Mouse (Mus musculus): ENCODE data around the gene Olfm3. TPM values are rescaled to one million over a fixed set of nuclear protein-coding genes. Genes with fewer than 3 reads are reported as not detected.
A peak's percentile ranks its signal among the peaks of the same experiment; 100 is the strongest.

Olfm3 gene
- polyA plus RNA-seq (2016; fragmentation: Nextera tagmentation; extraction: Ambion mirVana), result not detected in 2 replicates

DNA sequence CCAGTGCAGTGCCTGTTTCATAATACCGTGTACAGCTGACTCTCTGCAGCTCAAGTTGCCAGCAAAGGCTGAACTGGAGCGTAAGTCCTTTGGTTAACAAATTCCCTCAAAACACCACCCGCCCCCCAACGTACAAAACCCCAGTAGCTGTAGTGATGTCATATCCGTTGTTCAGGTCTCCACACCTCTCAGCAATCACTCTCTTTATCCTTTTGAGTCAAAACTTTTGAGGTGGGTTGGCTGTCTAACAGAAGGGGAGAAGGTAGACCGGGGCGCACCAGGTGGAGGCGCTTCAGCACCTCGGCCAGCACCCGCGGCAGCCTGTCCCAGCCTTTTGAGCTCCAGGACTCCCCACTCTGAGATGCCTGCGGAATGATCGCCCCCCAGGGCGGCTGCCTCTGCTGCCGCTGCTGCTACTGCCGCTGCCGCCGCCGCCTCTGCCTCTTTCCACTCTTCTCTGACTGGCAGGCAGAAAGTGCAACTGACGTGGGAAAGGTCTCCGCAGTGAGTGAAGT lies at the start of gene Olfm3:
Gene Olfm3 (plus strand): TSS at position 155 of the 515 bp plus-strand sequence.
- no peaks in the 10 kb centered on the region for H3K9me3 ChIP-seq
- no peaks in the 10 kb centered on the region for H3K27me3 ChIP-seq (ENCODE audit: insufficient read depth, poor library complexity, severe bottlenecking)
- no peaks in the 10 kb centered on the region for H3K36me3 ChIP-seq
- H3K4me1 ChIP-seq, result peaks cover 9% of the 10 kb centered on the region; the same call in 1 of the 2 replicates
- DNase-seq (ENCODE audit: low spot score), result peak; percentile 84
- H3K27ac ChIP-seq, result no peak within 1 kb of the TSS
- 6% methylated on average over 21 of the region's 21 CpGs for WGBS
- peak within 1 kb of the TSS; percentile 38 for H3K4me3 ChIP-seq

DNA sequence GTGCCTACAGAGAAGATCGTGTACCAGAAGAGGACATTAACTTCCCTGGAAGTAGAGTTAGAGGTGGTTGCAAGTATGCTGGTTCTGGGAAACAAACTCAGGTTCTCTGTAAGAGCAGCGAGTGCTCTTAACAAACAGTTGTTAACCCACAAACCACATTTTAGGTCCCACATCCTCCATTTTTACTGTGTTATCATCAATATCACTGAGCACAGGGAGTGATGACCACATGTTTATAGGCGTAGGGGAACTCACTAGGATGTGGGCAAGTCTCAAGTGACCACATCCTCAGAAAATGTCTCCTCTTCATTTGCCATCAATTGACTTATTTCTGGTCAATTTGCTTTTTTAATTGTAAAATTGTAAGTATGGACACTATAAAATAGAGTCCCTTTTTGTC lies 14.1 kb upstream of the Olfm3 start:
- Histone ChIP-seq H3K9me3 (no peaks in the 10 kb centered on the region), H3K4me3 (no peak overlapping the region), H3K27ac (no peak overlapping the region), H3K4me1 (no peaks in the 10 kb centered on the region), H3K36me3 (no peaks in the 10 kb centered on the region), H3K27me3 (ENCODE audit: insufficient read depth, poor library complexity, severe bottlenecking) (no peaks in the 10 kb centered on the region)
- WGBS, result 74% methylated on average over 3 of the region's 3 CpGs
- no peak for DNase-seq (ENCODE audit: low spot score)

DNA sequence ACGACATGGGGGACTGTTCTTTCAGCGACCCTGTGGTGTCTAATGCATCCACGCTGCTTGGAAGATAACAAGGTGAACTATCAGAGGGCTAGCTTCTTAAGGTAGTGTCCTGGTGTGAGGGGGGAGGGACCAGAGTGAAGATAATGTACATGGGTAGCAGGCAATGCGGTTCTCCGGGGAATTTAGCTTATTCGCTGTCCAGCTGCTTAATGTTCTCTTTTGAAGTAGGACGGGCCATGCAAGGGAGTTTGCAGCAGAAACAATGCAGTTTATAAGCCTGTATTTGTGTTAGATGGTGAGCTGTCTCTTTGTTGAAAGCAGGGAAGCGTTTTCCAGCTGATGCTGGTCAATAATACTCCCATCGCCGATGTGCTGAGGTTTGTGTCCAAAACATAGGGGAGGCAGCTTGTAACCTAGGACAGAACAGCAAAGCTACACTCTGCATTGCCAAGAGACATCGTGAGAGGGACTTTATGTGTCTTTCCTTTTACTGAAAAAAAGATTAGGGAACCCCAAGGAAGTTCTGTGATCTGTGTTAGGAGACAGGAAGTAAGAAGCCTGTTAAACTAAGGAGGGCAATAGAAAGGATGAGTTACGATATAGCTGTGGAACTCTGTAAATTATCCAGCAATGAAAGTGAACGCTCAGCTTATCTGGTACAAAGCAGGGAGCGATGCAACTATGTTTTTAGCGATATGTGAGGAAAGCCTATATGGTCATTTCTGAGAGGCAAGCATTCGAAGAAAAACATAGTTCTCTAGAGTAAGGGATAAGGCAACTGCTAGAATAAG lies 950 bp downstream of the Olfm3 start:
- no peak for DNase-seq (ENCODE audit: low spot score)
- Histone ChIP-seq H3K4me3 (peak overlapping the region; percentile 38), H3K27me3 (ENCODE audit: insufficient read depth, poor library complexity, severe bottlenecking) (no peaks in the 10 kb centered on the region), H3K27ac (no peak overlapping the region), H3K9me3 (no peaks in the 10 kb centered on the region), H3K36me3 (no peaks in the 10 kb centered on the region), H3K4me1 (peaks cover 9% of the 10 kb centered on the region; the same call in 1 of the 2 replicates)
- WGBS, result 21% methylated on average over 16 of the region's 16 CpGs

DNA sequence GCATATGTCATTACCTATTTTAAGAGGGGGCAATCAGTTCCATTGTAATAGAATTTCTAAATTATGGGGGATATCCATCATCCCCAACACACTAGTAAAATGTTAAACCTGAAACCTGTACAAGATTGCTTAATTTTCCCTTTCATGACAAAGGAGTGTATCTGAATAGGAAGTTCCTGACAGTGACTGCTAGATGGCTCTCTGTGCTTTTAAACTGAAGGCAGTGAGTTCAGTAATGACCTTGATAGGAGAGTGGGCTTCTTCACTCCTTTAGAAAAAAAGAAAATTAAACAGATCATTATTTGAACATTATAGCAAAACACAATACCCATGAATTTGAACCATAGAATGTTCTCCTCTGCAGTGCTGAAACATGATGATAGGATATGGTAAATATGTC lies 3.7 kb downstream of the Olfm3 start:
- DNase-seq (ENCODE audit: low spot score), result no peak
- H3K4me3 ChIP-seq, result no peak overlapping the region
- H3K4me1 ChIP-seq, result peaks cover 9% of the 10 kb centered on the region; the same call in 1 of the 2 replicates
- H3K36me3 ChIP-seq, result no peaks in the 10 kb centered on the region
- no peaks in the 10 kb centered on the region for H3K27me3 ChIP-seq (ENCODE audit: insufficient read depth, poor library complexity, severe bottlenecking)
- no peak overlapping the region for H3K27ac ChIP-seq
- no peaks in the 10 kb centered on the region for H3K9me3 ChIP-seq

DNA sequence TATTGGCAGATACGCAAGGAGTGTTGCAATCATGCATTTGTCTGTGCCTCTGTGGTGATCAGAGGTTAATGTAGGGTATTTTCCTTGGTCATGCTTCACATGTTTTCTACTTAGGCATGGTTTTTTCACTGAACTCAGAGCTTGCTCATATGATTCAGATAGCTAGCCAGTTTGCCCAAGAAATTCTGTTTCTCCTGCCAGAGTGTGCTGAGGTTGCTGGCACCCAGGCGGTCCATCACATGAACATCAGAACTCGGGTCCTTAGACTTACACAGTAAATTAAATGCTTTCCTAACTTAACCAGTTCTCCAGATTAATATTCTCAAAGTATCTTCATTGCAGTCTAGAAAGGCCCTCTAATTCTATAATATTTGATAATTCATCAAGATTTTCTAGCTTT lies 5.0 kb downstream of the Olfm3 start:
- Histone ChIP-seq H3K4me3 (no peak overlapping the region), H3K27me3 (ENCODE audit: insufficient read depth, poor library complexity, severe bottlenecking) (no peaks in the 10 kb centered on the region), H3K9me3 (no peaks in the 10 kb centered on the region), H3K4me1 (peaks cover 9% of the 10 kb centered on the region; the same call in 1 of the 2 replicates), H3K36me3 (no peaks in the 10 kb centered on the region), H3K27ac (no peak overlapping the region)
- WGBS, result 83% methylated on average over 3 of the region's 3 CpGs
- DNase-seq (ENCODE audit: low spot score), result no peak

DNA sequence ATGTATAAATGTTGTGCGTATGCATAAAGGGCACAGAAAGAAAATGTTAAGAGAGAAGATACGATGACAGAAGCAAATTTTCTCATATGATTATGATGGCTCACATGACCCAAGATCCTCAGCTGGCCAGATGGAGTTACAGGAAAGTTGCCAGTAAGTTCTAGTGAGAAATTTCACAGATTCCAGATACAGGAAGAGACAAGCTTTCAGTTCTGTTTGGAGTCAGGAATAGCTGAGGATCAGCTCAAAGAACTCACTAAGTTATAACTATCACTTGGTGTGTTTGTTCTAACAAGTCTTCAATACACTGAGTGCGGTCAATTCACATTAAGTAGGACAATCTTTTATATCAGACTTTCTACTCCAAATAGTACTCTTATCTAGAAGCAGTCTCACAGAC lies 16.2 kb downstream of the Olfm3 start:
- Histone ChIP-seq H3K27me3 (ENCODE audit: insufficient read depth, poor library complexity, severe bottlenecking) (no peaks in the 10 kb centered on the region), H3K27ac (no peak overlapping the region), H3K4me3 (no peak overlapping the region), H3K9me3 (no peaks in the 10 kb centered on the region), H3K4me1 (no peaks in the 10 kb centered on the region), H3K36me3 (no peaks in the 10 kb centered on the region)
- no peak for DNase-seq (ENCODE audit: low spot score)
- 83% methylated on average over 3 of the region's 3 CpGs for WGBS

DNA sequence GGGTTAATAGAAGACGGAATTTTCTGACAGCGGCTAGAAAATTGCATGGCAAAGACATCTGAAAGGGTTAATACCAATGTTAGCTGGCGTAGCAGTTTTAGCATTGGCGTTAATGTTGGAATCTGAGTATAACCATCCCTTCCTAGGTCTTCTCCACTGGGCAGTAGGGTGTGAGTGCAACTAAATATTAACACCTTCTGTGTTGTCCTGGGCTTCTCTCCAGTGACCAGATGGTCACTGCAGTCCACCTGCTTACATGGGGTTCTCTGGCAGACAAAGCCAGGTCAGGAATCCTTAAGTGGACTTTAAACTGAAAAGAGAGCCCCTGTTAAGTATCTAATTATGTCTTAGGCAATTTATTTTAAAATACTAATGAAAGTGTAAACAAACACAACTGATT lies 25.7 kb downstream of the Olfm3 start:
- Histone ChIP-seq H3K9me3 (no peaks in the 10 kb centered on the region), H3K27me3 (ENCODE audit: insufficient read depth, poor library complexity, severe bottlenecking) (no peaks in the 10 kb centered on the region), H3K27ac (no peak overlapping the region), H3K36me3 (no peaks in the 10 kb centered on the region), H3K4me3 (no peak overlapping the region), H3K4me1 (no peaks in the 10 kb centered on the region)
- no peak for DNase-seq (ENCODE audit: low spot score)
- WGBS, result 78% methylated on average over 4 of the region's 4 CpGs

DNA sequence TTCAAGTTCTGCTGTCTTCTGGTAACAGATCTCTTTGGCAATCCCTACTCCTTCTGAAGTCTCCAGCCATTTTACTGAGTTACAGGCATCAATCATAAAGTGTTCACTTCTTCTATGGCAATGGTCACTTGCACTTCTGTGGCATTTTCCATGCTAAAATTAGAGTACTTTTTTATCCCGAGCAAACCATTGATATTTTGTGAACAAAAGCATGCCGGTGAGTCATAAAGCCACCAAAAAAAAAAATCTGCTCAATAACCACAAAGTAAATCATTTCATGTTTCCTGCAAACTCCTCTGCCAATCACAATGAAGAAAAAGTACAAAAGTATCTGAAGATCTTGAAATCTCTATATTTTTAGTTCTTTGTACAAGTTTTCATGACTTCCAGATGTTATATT lies 26.5 kb downstream of the Olfm3 start:
- no peak for DNase-seq (ENCODE audit: low spot score)
- 73% methylated on average over 2 of the region's 2 CpGs for WGBS
- no peak overlapping the region for H3K27ac ChIP-seq

DNA sequence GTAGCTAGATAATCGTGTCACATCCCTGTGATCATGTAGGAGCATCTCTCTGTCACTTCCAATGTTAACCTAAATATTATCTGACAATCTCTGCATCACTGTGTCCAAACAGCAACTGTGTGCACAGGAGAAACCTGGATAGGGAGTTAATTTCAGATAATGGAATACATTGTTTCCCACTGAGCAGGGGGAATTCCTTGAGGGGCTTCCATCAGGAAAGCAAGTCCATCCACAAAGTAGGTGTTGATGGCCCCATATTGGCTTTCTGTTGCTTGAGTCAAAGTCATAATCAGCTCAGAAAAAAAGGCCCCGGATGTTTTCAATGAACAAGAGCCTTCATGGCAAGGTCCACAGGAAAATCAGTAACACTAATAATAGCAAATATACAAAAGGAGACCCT lies 26.9 kb downstream of the Olfm3 start:
- Histone ChIP-seq H3K4me3 (no peak overlapping the region), H3K9me3 (no peaks in the 10 kb centered on the region), H3K27ac (no peak overlapping the region), H3K4me1 (no peaks in the 10 kb centered on the region), H3K27me3 (ENCODE audit: insufficient read depth, poor library complexity, severe bottlenecking) (no peaks in the 10 kb centered on the region), H3K36me3 (no peaks in the 10 kb centered on the region)
- DNase-seq (ENCODE audit: low spot score), result no peak
- 68% methylated on average over 2 of the region's 2 CpGs for WGBS

More for the DNA sequence above, 26.5 kb downstream of the Olfm3 start:
- H3K4me1 ChIP-seq, result no peaks in the 10 kb centered on the region
- no peak overlapping the region for H3K4me3 ChIP-seq
- no peaks in the 10 kb centered on the region for H3K27me3 ChIP-seq (ENCODE audit: insufficient read depth, poor library complexity, severe bottlenecking)
- no peaks in the 10 kb centered on the region for H3K9me3 ChIP-seq
- no peaks in the 10 kb centered on the region for H3K36me3 ChIP-seq

DNA sequence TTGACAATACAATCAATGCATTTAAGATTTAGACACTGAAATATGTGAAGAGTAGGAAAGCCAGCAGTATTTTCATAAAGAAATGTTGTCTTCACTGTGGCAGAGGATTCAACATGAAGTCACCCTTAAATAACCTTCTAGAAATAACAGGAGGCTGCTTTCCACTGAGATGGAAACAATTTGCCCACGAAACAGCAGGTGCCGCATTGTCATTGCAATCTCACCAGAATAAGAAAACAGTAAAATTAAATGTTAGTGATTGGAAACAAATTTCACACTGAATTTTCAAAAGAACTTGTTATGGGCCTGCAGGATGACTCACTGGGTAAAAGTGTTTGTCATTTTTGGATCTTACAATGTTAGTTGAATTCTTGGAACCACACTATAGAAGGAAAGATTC lies 29.0 kb downstream of the Olfm3 start:
- Histone ChIP-seq H3K36me3 (no peaks in the 10 kb centered on the region), H3K27ac (no peak overlapping the region), H3K4me3 (no peak overlapping the region), H3K4me1 (no peaks in the 10 kb centered on the region), H3K27me3 (ENCODE audit: insufficient read depth, poor library complexity, severe bottlenecking) (no peaks in the 10 kb centered on the region), H3K9me3 (no peaks in the 10 kb centered on the region)
- no peak for DNase-seq (ENCODE audit: low spot score)
- WGBS, result 82% methylated on average over 2 of the region's 2 CpGs

DNA sequence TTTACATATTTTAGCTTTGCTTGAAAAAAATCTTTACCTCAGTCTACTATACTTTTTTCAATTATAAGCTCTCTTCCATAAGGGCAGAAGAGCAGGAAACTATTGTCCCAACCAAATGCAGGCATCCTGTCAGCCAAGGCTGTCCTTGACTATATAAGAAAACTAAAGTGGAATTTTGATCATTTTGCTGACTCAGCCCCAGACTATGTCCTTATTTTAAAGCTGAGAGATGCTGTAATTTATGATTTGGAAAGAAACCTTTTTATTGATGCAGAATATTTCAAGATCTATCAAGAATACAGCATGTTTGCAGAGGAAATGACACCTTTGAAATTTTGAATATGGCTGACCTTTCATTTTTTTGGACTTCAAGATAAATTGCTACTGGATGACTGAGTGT lies 51.0 kb downstream of the Olfm3 start:
- H3K36me3 ChIP-seq, result no peaks in the 10 kb centered on the region
- H3K9me3 ChIP-seq, result no peaks in the 10 kb centered on the region
- no peak overlapping the region for H3K27ac ChIP-seq
- no peaks in the 10 kb centered on the region for H3K27me3 ChIP-seq (ENCODE audit: insufficient read depth, poor library complexity, severe bottlenecking)
- no peaks in the 10 kb centered on the region for H3K4me1 ChIP-seq
- no peak for DNase-seq (ENCODE audit: low spot score)
- H3K4me3 ChIP-seq, result no peak overlapping the region

DNA sequence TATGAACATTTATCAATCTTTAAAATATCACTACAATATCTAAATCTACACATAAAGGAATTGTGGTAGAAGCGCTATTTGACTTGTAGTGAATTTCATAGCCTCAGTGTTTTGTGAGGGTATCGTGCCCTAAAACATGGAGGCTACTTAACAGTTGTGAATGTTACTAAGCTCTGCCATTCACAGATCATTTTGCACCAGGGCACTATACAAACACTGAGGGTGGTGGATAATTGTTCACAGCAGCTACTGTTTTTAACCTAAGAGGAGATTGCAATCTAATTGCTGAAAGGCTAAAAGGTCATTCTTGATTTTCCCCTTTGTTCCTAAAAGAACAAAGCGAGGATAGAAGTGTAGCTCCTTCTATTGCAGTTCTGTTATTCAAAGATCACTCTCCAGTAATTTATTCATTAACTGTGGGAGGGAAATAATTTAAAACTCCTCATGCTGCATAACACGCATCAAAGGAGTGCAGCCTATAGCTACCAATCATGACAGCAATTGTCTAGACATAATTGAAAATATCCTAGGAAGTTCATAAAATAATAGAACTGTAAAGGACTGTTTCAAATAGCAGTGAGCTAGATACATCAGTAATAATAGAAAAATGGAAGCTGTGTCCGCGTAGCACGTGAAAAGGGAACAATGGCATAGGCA lies 55.6 kb downstream of the Olfm3 start:
- Histone ChIP-seq H3K36me3 (no peaks in the 10 kb centered on the region), H3K27ac (no peak overlapping the region), H3K9me3 (no peaks in the 10 kb centered on the region), H3K4me1 (no peaks in the 10 kb centered on the region), H3K27me3 (ENCODE audit: insufficient read depth, poor library complexity, severe bottlenecking) (no peaks in the 10 kb centered on the region), H3K4me3 (no peak overlapping the region)
- 79% methylated on average over 7 of the region's 7 CpGs for WGBS
- DNase-seq (ENCODE audit: low spot score), result no peak

DNA sequence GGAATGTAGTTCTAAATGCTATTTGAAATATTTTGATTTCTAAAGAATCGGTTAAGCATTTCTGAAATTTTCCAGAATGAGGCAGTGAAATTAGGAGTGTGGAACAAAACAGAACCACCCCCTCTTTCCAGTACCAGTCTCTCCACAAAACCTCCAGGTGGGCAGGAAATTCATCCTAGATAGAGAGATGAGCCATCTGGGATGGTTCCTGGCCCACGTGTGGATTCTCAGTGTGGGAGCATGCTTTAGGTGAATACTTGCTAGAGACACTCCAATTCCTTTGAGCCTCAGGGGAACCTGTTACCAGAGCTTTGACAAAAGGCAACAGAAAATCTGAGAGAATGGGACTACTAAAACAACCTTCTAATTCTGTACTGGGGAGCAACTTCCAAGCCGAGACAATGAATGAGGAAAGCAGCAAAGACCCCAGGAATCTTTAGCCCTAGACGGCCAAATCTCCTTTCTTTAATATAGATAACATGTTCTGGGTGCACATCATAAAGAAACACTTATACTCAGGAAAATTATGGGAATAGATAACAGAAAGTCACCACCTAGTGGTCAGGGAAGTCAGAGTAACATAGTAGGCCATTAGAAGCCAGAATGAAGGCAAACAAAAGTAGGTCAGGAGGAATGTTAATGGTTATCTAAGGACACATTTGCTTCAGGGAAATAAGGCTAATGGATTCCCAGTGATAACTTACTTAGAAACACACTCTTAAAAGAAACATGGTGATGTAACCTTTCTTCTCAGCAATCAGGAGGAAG lies 58.6 kb downstream of the Olfm3 start:
- WGBS, result 59% methylated on average over 4 of the region's 4 CpGs
- no peaks in the 10 kb centered on the region for H3K4me1 ChIP-seq
- no peaks in the 10 kb centered on the region for H3K36me3 ChIP-seq
- H3K27ac ChIP-seq, result no peak overlapping the region
- DNase-seq (ENCODE audit: low spot score), result no peak
- H3K4me3 ChIP-seq, result no peak overlapping the region
- H3K9me3 ChIP-seq, result no peaks in the 10 kb centered on the region
- no peaks in the 10 kb centered on the region for H3K27me3 ChIP-seq (ENCODE audit: insufficient read depth, poor library complexity, severe bottlenecking)

Measured in heart, embryonic 10.5 days (tissue).